Mouse (Mus musculus): ENCODE results near the gene Kcnip4. TPM values are rescaled to one million over a fixed set of nuclear protein-coding genes. Genes with fewer than 3 reads are reported as not detected.

Gene Kcnip4
- polyA plus RNA-seq, 2 experiments, result 2.1 to 3.7 TPM

DNA sequence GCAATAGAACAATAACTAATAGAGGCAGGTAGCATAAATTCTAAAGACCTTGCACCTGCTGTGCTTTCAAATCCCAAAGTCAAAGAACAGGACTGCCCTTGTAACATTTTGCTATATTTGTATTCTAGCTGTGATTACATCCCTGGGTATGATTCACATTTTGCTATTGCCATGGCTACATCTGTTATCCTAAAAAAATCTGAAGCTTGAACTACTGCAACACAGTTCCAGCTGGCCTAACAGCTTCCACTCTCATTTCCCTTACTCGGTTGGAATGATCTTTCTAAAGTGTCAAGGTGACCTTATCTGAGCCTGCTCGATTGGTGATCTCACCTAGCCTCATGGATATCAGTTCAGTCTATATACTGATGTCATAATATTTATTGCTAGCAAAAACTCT is 1064.5 kb downstream of the Kcnip4 start:
- no peaks in the 10 kb centered on the region for H3K9me3 ChIP-seq (ENCODE audit: control insufficient read depth, low read length)
- H3K4me3 ChIP-seq (replicated peaks; ENCODE audit: low read length), result no peak overlapping the region
- 72% methylated on average over 2 of the region's 2 CpGs for WGBS
- H3K36me3 ChIP-seq (ENCODE audit: control insufficient read depth, insufficient read depth, low read length), result no peaks in the 10 kb centered on the region
- H3K4me1 ChIP-seq (ENCODE audit: control insufficient read depth, insufficient read depth, low read length), result no peaks in the 10 kb centered on the region
- no peak for TF ChIP-seq POLR2A (IDR thresholded peaks at IDR 0.05; ENCODE audit: borderline replicate concordance, extremely low read depth, insufficient read depth, insufficient read length)
- ATAC-seq (ENCODE audit: low FRiP score, low read depth) (no peak), DNase-seq (ENCODE audit: low spot score) (no peak)
- H3K27me3 ChIP-seq (ENCODE audit: control insufficient read depth, insufficient read depth, low read length), result no peaks in the 10 kb centered on the region
- H3K27ac ChIP-seq (replicated peaks; ENCODE audit: low read depth, low read length), result no peak overlapping the region
- H3K4me2 ChIP-seq (replicated peaks; ENCODE audit: low read depth, low read length, severe bottlenecking), result no peak overlapping the region
- no peak overlapping the region for H3K9ac ChIP-seq (ENCODE audit: low read depth, low read length, severe bottlenecking)

DNA sequence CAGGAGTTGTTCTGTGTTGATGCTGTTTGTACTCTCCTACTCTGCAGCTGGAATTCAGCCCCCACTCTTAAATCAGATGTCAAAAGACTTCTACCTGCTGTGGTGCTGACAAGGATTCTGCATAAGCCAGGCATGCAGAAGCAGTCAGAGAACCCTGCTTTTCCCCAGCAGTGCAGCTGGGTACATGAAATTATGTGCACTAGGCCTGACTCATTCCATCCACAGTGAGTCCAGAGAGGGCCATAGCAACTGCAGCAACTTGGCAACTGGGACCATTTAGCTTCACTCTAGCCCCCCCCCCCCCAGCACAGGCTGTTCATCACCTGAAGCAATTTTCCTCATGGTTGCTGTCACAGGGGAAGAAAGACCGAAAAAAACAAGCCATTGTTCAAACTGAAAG is 1075.8 kb downstream of the Kcnip4 start:
- Histone ChIP-seq H3K9ac (ENCODE audit: low read depth, low read length, severe bottlenecking) (no peak overlapping the region), H3K27me3 (ENCODE audit: control insufficient read depth, insufficient read depth, low read length) (no peaks in the 10 kb centered on the region), H3K9me3 (ENCODE audit: control insufficient read depth, low read length) (no peaks in the 10 kb centered on the region), H3K4me1 (ENCODE audit: control insufficient read depth, insufficient read depth, low read length) (no peaks in the 10 kb centered on the region), H3K4me3 (replicated peaks; ENCODE audit: low read length) (no peak overlapping the region), H3K4me2 (replicated peaks; ENCODE audit: low read depth, low read length, severe bottlenecking) (no peak overlapping the region), H3K36me3 (ENCODE audit: control insufficient read depth, insufficient read depth, low read length) (no peaks in the 10 kb centered on the region), H3K27ac (replicated peaks; ENCODE audit: low read depth, low read length) (no peak overlapping the region)
- no peak for ATAC-seq (ENCODE audit: low FRiP score, low read depth)
- WGBS, result 75% methylated on average over 1 of the region's 1 CpGs
- no peak for DNase-seq (ENCODE audit: low spot score)
- TF ChIP-seq POLR2A (IDR thresholded peaks at IDR 0.05; ENCODE audit: borderline replicate concordance, extremely low read depth, insufficient read depth, insufficient read length), result no peak

DNA sequence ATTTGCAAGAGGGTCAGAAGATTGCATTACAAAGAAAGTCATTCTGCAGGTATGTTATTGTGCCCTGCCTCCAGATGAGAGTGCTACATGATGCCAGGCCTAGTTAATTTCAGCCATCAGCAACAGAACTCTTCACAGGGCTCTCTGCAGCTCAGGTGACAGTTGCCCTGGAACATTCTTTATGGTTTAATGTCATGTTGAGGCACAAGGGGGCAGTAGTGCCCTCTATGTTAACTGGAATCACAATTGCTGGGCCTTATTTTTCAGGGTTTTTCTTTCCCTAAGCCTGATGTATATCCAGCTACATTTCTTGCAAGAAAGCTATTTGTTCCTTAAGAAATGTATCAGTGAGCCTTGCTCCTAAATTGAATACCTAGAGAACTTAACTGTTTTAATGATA is 1094.2 kb downstream of the Kcnip4 start:
- Histone ChIP-seq H3K4me3 (replicated peaks; ENCODE audit: low read length) (no peak overlapping the region), H3K27ac (replicated peaks; ENCODE audit: low read depth, low read length) (no peak overlapping the region), H3K9ac (ENCODE audit: low read depth, low read length, severe bottlenecking) (no peak overlapping the region), H3K36me3 (ENCODE audit: control insufficient read depth, insufficient read depth, low read length) (no peaks in the 10 kb centered on the region), H3K4me2 (replicated peaks; ENCODE audit: low read depth, low read length, severe bottlenecking) (no peak overlapping the region), H3K27me3 (ENCODE audit: control insufficient read depth, insufficient read depth, low read length) (no peaks in the 10 kb centered on the region), H3K4me1 (ENCODE audit: control insufficient read depth, insufficient read depth, low read length) (no peaks in the 10 kb centered on the region), H3K9me3 (ENCODE audit: control insufficient read depth, low read length) (no peaks in the 10 kb centered on the region)
- no peak for ATAC-seq (ENCODE audit: low FRiP score, low read depth)
- DNase-seq (ENCODE audit: low spot score), result peak; percentile 65
- TF ChIP-seq POLR2A (IDR thresholded peaks at IDR 0.05; ENCODE audit: borderline replicate concordance, extremely low read depth, insufficient read depth, insufficient read length), result no peak

DNA sequence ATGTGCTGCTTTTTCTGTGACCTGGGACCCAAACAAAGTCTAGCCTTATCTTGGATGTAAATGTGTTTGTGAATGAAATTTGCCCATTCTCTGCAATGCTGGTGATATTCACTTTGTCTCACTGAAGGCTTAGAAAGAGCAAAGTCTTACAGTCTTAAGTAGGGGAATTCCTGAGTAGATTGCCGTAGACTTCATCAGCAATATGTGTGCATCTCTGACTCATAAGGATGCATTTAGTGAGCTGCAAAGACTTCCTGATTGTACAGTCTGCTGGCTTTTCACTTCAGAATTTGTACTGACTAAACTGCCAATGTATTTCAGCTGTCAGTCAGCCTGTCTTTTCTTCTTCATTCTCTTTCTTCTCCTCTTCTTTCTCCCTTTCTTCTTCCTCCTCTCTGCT is 1102.8 kb downstream of the Kcnip4 start:
- TF ChIP-seq POLR2A (IDR thresholded peaks at IDR 0.05; ENCODE audit: borderline replicate concordance, extremely low read depth, insufficient read depth, insufficient read length), result no peak

DNA sequence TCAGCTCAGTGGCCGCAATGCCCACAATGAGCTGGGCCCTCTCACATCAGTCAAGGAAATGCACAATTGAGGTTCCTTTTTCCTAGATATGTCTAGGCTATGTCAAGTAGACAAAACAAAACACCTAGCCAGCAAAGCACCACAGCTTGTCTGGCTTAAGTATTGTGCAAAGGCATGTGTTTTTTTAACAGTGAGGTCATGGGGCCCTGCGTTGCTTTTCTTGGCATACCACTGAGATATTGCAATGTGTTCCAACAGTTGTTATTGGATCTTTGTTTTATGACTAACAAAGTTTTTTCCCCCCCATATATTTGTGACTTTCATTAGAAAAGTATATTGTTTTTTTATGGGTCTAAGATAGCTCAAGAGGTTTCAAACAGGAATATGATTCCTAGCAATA is 1105.0 kb downstream of the Kcnip4 start:
- no peak overlapping the region for H3K4me2 ChIP-seq (replicated peaks; ENCODE audit: low read depth, low read length, severe bottlenecking)

More for the DNA sequence above, 1102.8 kb downstream of the Kcnip4 start:
- H3K27ac ChIP-seq (replicated peaks; ENCODE audit: low read depth, low read length), result no peak overlapping the region
- H3K4me3 ChIP-seq (replicated peaks; ENCODE audit: low read length), result no peak overlapping the region
- no peaks in the 10 kb centered on the region for H3K9me3 ChIP-seq (ENCODE audit: control insufficient read depth, low read length)
- no peaks in the 10 kb centered on the region for H3K4me1 ChIP-seq (ENCODE audit: control insufficient read depth, insufficient read depth, low read length)
- ATAC-seq (ENCODE audit: low FRiP score, low read depth) (no peak), DNase-seq (ENCODE audit: low spot score) (no peak)
- H3K4me2 ChIP-seq (replicated peaks; ENCODE audit: low read depth, low read length, severe bottlenecking), result no peak overlapping the region
- H3K27me3 ChIP-seq (ENCODE audit: control insufficient read depth, insufficient read depth, low read length), result no peaks in the 10 kb centered on the region
- no peaks in the 10 kb centered on the region for H3K36me3 ChIP-seq (ENCODE audit: control insufficient read depth, insufficient read depth, low read length)
- WGBS, result 86% methylated on average over 1 of the region's 1 CpGs
- H3K9ac ChIP-seq (ENCODE audit: low read depth, low read length, severe bottlenecking), result no peak overlapping the region

DNA sequence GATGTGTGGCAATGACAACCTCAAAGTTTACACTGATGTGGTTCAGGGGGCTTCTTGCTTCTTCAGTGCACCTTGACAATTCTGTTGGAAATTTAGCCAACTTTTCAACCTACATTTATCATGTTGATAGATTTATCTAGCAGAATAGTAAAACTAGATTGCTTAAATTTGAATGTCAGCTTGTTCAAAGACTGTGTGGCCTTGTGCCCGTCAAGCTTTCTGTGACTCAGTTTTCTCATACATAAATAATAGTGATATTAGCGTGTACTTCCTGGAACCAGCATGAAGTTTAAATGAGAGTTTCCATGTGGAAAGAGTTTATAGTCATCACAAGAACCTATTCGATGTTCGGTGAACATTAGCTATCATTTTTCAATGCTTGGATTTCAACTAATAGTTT is 1112.4 kb downstream of the Kcnip4 start:
- WGBS, result 92% methylated on average over 4 of the region's 4 CpGs
- ATAC-seq (ENCODE audit: low FRiP score, low read depth), result no peak
- no peaks in the 10 kb centered on the region for H3K36me3 ChIP-seq (ENCODE audit: control insufficient read depth, insufficient read depth, low read length)

More for the DNA sequence above, 1105.0 kb downstream of the Kcnip4 start:
- Histone ChIP-seq H3K4me3 (replicated peaks; ENCODE audit: low read length) (no peak overlapping the region), H3K27me3 (ENCODE audit: control insufficient read depth, insufficient read depth, low read length) (no peaks in the 10 kb centered on the region), H3K4me1 (ENCODE audit: control insufficient read depth, insufficient read depth, low read length) (no peaks in the 10 kb centered on the region), H3K27ac (replicated peaks; ENCODE audit: low read depth, low read length) (no peak overlapping the region), H3K36me3 (ENCODE audit: control insufficient read depth, insufficient read depth, low read length) (no peaks in the 10 kb centered on the region), H3K9me3 (ENCODE audit: control insufficient read depth, low read length) (no peaks in the 10 kb centered on the region), H3K9ac (ENCODE audit: low read depth, low read length, severe bottlenecking) (no peak overlapping the region)
- no peak for DNase-seq (ENCODE audit: low spot score)
- ATAC-seq (ENCODE audit: low FRiP score, low read depth), result no peak
- WGBS, result 67% methylated on average over 2 of the region's 2 CpGs
- TF ChIP-seq POLR2A (IDR thresholded peaks at IDR 0.05; ENCODE audit: borderline replicate concordance, extremely low read depth, insufficient read depth, insufficient read length), result no peak

More for the DNA sequence above, 1112.4 kb downstream of the Kcnip4 start:
- Histone ChIP-seq H3K4me3 (replicated peaks; ENCODE audit: low read length) (no peak overlapping the region), H3K4me1 (ENCODE audit: control insufficient read depth, insufficient read depth, low read length) (peaks cover 3% of the 10 kb centered on the region; the same call in 1 of the 2 replicates), H3K9ac (ENCODE audit: low read depth, low read length, severe bottlenecking) (no peak overlapping the region), H3K4me2 (replicated peaks; ENCODE audit: low read depth, low read length, severe bottlenecking) (no peak overlapping the region), H3K9me3 (ENCODE audit: control insufficient read depth, low read length) (no peaks in the 10 kb centered on the region), H3K27ac (replicated peaks; ENCODE audit: low read depth, low read length) (no peak overlapping the region), H3K27me3 (ENCODE audit: control insufficient read depth, insufficient read depth, low read length) (no peaks in the 10 kb centered on the region)
- no peak for TF ChIP-seq POLR2A (IDR thresholded peaks at IDR 0.05; ENCODE audit: borderline replicate concordance, extremely low read depth, insufficient read depth, insufficient read length)
- no peak for DNase-seq (ENCODE audit: low spot score)
